Mouse (Mus musculus) mature B cell (primary cell): Measurements from ENCODE around the gene Pcgf3.

Experiments used
- in situ Hi-C: fragments of 300-500 bp; cut with MboI; formaldehyde crosslinking; loops from 2 replicates; pipeline ENCODE4 v1.14.3; 2019

Pcgf3 gene

GRCm38 (mm10) chr5:108461082-108462065 is at the start of gene Pcgf3:
Gene Pcgf3 (plus strand): TSS chr5:108461232.
- in situ Hi-C loops = no loop called here

DNA sequence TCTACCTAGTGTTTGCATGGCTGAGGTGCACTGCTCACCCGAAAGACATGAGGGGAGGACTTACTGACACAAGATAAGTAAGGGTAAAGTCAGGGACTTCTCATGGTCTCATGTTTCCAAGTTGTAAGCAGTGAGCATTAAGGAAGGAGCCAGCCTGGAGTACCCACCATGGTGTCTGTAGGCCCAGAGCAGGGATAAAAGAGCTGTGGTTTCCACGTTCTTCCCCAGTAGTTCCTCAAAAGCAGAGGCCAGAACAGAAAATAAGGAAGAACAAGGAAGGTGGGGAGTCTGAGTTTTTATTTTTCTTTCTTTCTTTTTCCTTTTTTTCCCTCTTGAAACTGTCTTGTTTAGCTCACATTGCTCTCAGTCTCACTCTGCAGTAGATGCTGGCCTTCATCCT is 46.3 kb upstream of the Pcgf3 start:
- in situ Hi-C loops = no loop called here

DNA sequence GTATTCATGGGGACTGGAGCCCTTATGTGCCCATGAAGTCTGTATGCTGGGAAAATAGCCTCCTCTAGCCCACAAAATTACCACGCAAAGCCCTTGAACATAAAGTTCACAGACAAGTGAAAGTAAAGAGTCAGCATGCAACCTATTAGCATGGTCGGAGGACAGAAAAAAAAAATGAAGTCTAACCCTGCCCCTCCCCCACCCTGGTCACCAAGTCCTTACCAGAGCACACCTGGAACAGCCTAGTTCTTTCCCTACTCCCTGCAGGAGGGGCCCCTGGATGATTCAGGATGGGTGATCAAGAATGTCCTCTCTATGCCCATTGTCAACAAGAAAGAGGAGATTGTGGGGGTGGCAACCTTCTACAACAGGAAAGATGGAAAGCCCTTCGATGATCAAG is 38.3 kb upstream of the Pcgf3 start:
- in situ Hi-C loops = no loop called here

DNA sequence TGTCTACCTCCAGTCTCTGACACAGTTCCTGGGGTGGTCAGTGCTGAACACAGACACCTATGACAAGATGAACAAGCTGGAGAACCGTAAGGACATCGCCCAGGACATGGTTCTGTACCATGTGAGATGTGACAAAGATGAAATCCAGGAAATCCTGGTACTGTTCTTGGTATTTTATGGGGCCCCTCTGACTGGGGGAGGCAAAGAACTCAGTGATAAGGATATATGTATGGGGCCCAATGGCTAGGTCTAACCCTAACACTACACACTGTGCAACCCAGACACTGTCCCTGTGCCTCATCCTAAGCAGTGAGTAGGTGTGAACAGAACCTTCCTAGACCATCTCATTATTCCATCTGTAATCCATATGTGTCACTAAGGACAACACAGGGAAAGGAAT is 37.6 kb upstream of the Pcgf3 start:
- in situ Hi-C loops = no loop called here

GRCm38 (mm10) chr5:108427186-108427585 is 33.8 kb upstream of the Pcgf3 start:
- in situ Hi-C loops = no loop called here

GRCm38 (mm10) chr5:108431196-108431595 is 29.8 kb upstream of the Pcgf3 start:
- in situ Hi-C loops = no loop called here

DNA sequence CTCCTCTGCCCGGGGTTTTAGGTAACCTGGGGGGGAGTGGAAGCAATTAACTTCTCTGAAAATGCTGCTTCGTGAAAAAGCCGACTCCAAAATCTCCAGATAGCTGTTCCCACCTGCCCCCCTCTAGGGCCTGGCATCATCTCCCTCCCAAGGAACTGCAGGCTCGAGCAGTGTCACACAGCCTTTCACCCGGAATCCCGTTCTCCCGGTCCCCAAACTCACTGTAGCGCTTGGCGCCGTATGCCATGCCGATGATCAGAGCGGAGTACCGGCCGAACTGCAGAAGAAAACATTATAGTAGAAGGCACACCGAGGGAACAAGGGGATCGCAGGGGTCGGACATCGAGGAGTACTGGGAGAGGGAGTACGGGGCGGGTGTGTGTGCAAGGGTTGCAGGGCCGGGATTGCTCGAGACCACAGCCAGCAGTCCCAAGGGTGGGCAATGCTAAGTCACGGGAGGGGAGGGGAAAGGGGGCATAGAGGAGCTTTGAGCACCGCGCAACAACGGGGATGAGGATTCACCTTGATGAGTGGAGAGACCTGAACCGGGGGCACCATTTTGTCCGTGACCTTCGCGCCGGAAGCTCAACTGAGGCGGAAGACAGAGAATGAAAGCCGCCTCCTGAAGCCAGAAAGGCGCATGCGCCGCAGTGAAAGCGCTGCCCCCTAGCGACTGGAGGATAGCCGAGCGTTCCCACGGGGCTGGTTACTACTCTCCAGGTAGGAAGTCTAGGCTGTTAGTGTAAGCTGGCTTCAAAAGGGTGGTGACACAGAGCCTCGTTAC is 27.0 kb upstream of the Pcgf3 start, which contains the start of gene Atp5k:
Gene Atp5k, minus strand, starts transcription at position 645 of the 784 bp plus-strand sequence.
- in situ Hi-C loops = no loop called here

GRCm38 (mm10) chr5:108436101-108436500 is 24.9 kb upstream of the Pcgf3 start:
- in situ Hi-C loops = no loop called here

DNA sequence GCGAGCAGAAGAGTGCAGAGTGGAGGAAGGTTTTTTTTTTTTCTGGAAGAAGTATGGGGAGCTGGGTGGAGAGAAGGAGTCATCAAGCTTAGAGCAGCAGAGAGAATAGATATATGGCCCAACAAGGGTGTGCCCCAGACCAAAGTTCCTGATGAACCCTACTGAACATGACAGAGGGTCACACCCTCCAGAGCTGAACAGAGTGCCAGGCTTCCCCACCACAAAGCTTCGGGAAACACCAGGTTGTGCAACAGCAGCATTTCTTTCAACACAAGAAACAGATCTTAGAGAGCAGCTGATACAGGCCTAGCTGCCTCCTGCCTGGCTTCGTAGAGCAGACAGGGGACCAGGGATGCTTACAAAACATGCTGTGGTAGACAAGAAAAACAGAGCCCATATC is 14.1 kb upstream of the Pcgf3 start:
- in situ Hi-C loops = no loop called here

- in situ Hi-C loops = no loop called here
Measured at GRCm38 (mm10) chr5:108447857-108448256, 13.2 kb upstream of the Pcgf3 start.

DNA sequence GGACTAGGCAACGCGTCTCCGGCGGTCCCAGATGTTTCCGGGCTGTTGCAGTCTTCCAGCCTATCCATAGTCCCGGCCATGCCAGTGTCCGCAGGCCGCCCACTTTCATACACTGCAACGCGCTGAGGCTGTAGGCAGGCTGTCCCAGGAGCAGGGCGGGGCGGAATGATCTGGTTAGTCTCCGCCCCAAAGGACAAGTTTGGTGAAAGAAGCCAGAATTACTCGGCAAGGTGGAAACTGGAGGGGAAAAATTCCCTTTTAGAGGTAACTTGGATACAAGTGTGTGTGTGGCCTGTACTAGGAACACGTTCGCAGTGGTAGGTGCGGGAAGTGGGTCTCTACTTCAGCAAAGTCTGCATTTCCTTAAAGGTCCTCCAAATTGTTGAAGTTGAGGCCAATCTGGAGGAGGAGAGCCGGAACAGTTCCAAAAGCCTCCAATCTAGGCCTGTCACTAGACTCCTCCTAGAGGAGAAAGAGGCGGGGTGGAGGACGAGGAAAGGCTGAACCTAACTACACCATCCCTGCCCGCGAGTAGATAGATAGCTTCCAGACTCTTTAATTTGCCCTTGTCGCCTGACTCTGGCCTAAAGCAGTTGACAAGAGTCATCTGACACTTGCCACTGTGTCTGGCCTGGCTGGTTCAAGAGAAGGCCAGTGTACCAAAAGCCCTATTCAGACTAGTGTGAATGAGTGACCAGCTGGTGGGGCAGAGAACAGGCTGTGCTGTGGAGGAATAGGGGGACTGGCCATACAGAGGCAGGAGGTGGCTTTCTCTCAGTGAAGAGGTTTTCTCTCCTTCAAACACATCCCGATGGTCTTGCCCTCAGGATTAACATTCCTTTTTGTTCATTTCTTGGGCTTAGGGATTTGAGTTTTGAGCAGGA is 12.0 kb upstream of the Pcgf3 start, which contains the start of gene Mfsd7a:
Gene Mfsd7a, minus strand, starts transcription at position 107 of the 884 bp plus-strand sequence.
- in situ Hi-C loops = no loop called here

- in situ Hi-C loops = no loop called here
Measured at GRCm38 (mm10) chr5:108450837-108451540, 10.0 kb upstream of the Pcgf3 start.

DNA sequence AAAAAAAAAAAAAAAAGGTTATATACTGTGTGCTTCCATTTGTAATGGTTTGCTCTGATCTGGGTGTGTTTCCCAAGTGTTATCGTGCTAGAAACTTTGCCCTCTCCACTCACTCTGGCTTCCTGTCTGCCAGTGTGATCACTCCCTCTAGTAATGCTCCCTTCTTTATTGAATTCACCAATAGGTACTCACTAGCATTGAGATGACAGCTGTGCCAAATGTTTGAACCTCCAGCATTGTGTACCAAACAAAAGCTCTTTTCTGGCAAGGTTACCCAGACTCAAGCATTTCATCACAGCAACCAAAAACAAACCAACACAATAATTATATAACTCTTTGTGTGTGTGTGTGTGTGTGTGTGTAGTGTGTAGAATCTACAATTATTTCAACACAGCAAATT is 9.4 kb upstream of the Pcgf3 start:
- in situ Hi-C loops = no loop called here

- in situ Hi-C loops = no loop called here
Measured at GRCm38 (mm10) chr5:108452422-108452821, 8.6 kb upstream of the Pcgf3 start.

GRCm38 (mm10) chr5:108454094-108454493 is 6.9 kb upstream of the Pcgf3 start:
- in situ Hi-C loops = no loop called here

DNA sequence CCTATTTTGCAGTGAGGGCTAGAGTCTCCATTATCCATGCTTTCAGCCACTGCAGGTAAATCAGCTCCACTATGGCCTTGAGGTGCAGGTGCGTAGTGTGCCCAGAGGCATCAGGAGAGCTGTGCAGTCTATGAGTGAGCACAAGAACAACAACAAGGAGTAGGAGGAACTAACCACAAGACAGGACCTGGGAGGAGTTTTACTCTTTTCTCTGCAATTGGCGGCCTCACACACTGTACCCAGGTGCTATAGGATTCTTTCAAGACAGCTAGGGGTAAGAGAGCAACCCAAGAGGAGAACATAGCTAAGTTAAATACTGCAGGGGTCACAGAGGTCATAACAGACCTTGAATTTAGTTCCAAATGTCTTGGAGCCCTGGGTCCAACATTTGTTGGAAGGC is 2.3 kb upstream of the Pcgf3 start:
- in situ Hi-C loops = no loop called here

DNA sequence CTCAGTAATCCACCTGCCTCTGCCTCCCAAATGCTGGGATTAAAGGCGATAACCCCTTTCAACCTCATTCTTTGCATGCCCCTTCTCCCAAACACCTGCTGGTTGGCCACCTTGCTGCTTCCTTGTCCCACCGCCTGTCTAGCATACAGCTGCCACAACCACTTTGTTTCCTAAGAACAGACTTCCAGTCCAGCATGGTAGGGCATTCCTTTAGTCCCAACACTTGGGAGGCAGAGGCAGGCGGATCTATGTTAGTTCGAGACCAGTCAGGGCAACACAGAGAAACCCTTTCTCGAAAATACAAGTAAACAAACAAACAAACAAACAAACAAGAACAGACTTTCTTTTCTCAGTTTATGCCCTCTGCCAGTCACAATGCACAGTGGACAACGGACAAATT is 571 bp upstream of the Pcgf3 start:
- in situ Hi-C loops = no loop called here

DNA sequence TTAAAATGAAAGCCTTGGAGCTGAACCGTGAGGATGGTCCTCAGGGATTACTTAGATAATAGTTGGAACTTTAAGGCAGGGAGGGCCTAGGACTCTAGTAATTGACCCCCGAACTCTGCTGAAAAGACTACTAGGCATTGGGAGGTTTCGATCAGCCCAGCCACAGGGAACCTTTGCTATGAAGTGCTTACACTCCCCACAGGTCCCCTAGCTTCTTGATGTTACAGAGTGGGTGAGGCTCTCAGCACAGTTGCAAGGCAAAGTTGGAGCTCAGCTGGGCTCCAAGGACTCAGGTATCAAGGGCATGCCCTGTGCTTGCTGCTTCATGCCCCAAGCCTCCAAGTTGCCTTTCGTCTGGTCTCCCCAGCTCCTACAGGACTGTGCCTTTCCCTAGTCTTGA is 1.4 kb downstream of the Pcgf3 start:
- in situ Hi-C loops = no loop called here

- in situ Hi-C loops = no loop called here
Measured at GRCm38 (mm10) chr5:108465131-108465891, 4.3 kb downstream of the Pcgf3 start.

GRCm38 (mm10) chr5:108466647-108467046 is 5.6 kb downstream of the Pcgf3 start:
- in situ Hi-C loops = no loop called here
